Mouse (Mus musculus): ENCODE measurements around the gene Rps7.

DNA sequence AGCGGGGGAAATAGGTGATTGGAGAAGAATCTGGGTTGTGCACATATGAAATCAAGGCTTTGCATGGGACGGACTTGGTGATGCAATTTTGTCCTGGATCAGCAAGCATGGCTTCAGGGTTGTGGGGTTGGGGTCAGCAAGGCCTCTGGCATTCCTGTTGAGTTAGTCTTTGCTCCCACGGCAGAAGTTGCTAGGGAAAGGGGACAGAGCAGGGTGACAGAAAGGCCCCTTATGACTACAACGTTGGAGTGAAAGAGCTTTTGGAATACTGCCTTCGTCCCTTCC lies 40.1 kb upstream of the Rps7 start:
- TF ChIP-seq MAZ (IDR thresholded peaks at IDR 0.05; ENCODE audit: low read depth, low read length) (no peak), PAX5 (IDR thresholded peaks at IDR 0.05; ENCODE audit: low read length) (no peak), CTCF (conservative IDR thresholded peaks at IDR 0.05 in 1 of 2, IDR thresholded peaks at IDR 0.05 in 1 of 2; ENCODE audit: low read depth in 2 of 2, low read length in 2 of 2) (no peak), USF1 (IDR thresholded peaks at IDR 0.05; ENCODE audit: low read depth, low read length) (no peak), POLR2AphosphoS2 (IDR thresholded peaks at IDR 0.05; ENCODE audit: low read depth, low read length) (no peak), E2F4 (IDR thresholded peaks at IDR 0.05; ENCODE audit: insufficient replicate concordance, low read depth, low read length) (no peak), POLR2A (IDR thresholded peaks at IDR 0.05; ENCODE audit: low read depth, low read length) (no peak), JUND (conservative IDR thresholded peaks at IDR 0.05; ENCODE audit: low read depth, low read length) (no peak), HCFC1 (IDR thresholded peaks at IDR 0.05; ENCODE audit: low read depth, low read length) (no peak), MAFK (IDR thresholded peaks at IDR 0.05; ENCODE audit: insufficient replicate concordance, low read length) (no peak; the same call in 1 of the 2 replicates), ETS1 (conservative IDR thresholded peaks at IDR 0.05; ENCODE audit: low read depth, low read length) (no peak)

Measured in CH12.LX (cell line).